Mouse (Mus musculus) heart, embryonic 16.5 days (tissue): ENCODE results near the gene Tnn. TPM values are rescaled to one million over a fixed set of nuclear protein-coding genes. Genes with fewer than 3 reads are reported as not detected.

Experiments
- ATAC-seq: fragments of 200-750 bp; cut with Nextera tagmentation; replicated peaks from 2 replicates; pipeline ENCODE4 v1.8.0; 2017; ENCODE audit warnings: moderate number of reproducible peaks; ENCODE audit not compliant: insufficient read depth, low FRiP score; ENCODE audit errors: extremely low read depth
- H3K27ac ChIP-seq: fragments of 300-500 bp; sonication (generic); 2 replicates; pipeline ENCODE4 v1.5.1; 2014; ENCODE audit warnings: mild to moderate bottlenecking, low read length, control low read depth, moderate library complexity
- H3K27me3 ChIP-seq: fragments of 300-500 bp; sonication (generic); 2 replicates; pipeline ENCODE4 v1.6.1; 2014; ENCODE audit warnings: low read length, mixed read lengths; ENCODE audit not compliant: control insufficient read depth, insufficient read depth
- H3K36me3 ChIP-seq: fragments of 300-500 bp; sonication (generic); 2 replicates; pipeline ENCODE4 v1.6.1; 2014; ENCODE audit not compliant: control insufficient read depth, insufficient read depth
- H3K4me1 ChIP-seq: fragments of 300-500 bp; sonication (generic); 2 replicates; pipeline ENCODE4 v1.6.1; 2014; ENCODE audit warnings: low read length, mixed read lengths; ENCODE audit not compliant: control insufficient read depth, insufficient read depth
- H3K4me2 ChIP-seq: fragments of 300-500 bp; sonication (generic); 2 replicates; pipeline ENCODE4 v1.6.1; 2014; ENCODE audit warnings: low read depth, mild to moderate bottlenecking, control low read depth, low read length
- H3K4me3 ChIP-seq: fragments of 300-500 bp; sonication (generic); 2 replicates; pipeline ENCODE4 v1.5.1; 2014; ENCODE audit warnings: mild to moderate bottlenecking, control low read depth, low read length
- H3K9ac ChIP-seq: fragments of 300-500 bp; sonication (generic); 2 replicates; pipeline ENCODE4 v1.6.1; 2014; ENCODE audit warnings: low read length, control low read depth
- H3K9me3 ChIP-seq: fragments of 300-500 bp; sonication (generic); replicated peaks from 2 replicates; pipeline ENCODE4 v1.6.1; 2016; ENCODE audit warnings: low read length; ENCODE audit not compliant: control insufficient read depth
- WGBS: fragments of 180-500 bp; shearing (Covaris S2); extraction: QIAGEN DNeasy Blood & Tissue Kit; methylation state at CpG from one replicate; pipeline ENCODE4 v1.1.7; 2014; 5-methylcytosine and 5-hydroxymethylcytosine counted together
- polyA plus RNA-seq: library from polyadenylated mRNA; unstranded; fragments of >200 nt; fragmentation: Nextera tagmentation; extraction: Ambion mirVana; gene quantifications from 2 replicates; pipeline ENCODE4 v1.2.1, GENCODE M21; 2015

Tnn gene
- polyA plus RNA-seq, 1 experiment from 2014 or later, result 0.20 TPM

DNA sequence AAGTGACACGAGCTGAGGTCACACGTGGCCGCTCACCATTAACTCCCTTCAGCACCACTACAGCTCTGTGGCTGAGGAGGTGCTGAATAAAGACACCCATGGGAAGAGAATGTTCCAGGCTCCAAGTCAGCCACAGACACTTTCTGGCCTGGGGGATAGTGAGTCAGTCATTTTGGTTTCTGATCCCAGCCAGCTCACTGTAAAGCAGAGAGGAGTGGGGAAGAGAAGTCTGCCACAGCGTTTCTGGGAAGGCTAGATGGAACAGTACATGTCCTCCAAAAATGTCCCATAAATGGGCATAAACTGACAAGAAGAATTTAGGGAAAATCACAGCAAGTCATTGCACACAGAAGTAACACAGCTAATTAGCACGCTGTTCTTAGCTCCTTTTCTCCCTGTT, 52.4 kb downstream of the Tnn start:
- no peak for ATAC-seq
- H3K9ac ChIP-seq, result no peak overlapping the region
- H3K27ac ChIP-seq, result no peak overlapping the region
- no peaks in the 10 kb centered on the region for H3K4me1 ChIP-seq
- no peaks in the 10 kb centered on the region for H3K36me3 ChIP-seq
- WGBS, result 64% methylated on average over 5 of the region's 5 CpGs
- H3K4me2 ChIP-seq, result no peak overlapping the region
- H3K9me3 ChIP-seq, result no peaks in the 10 kb centered on the region
- H3K4me3 ChIP-seq, result no peak overlapping the region
- H3K27me3 ChIP-seq, result no peaks in the 10 kb centered on the region

DNA sequence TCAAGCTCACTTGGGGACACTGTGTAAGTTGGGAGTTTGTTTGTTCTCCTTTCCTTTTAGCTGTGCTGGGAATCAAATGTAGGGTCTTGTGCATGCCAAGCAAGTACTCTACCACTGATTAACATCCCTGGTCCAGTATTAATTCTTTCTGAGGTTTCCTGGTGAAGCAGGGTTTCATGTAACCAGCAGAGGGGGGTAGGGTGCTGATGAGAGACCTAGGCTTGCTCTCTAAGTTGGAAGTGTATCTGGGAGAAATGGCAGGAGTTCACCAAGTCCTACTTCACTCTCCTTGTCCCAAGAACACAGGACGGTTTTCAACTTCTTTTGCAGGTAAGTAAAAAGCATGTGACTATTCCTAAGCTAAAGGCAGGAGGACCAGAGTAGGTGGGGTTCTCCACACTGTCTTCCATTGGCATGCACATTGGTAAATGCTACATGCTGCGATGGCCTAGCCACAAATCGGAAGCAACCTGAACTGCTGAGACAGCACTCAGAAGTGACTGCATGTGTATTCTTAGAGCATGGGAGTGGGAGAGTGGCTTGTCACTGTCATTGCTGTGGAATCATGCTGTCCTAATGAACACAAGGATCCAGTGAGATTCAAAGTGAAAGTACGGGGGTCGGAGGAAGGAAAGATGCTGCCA, 53.6 kb downstream of the Tnn start:
- Histone ChIP-seq H3K27me3 (no peaks in the 10 kb centered on the region), H3K27ac (no peak overlapping the region), H3K9me3 (no peaks in the 10 kb centered on the region), H3K36me3 (no peaks in the 10 kb centered on the region), H3K4me1 (no peaks in the 10 kb centered on the region), H3K4me2 (no peak overlapping the region), H3K9ac (no peak overlapping the region), H3K4me3 (no peak overlapping the region)
- 82% methylated on average over 5 of the region's 5 CpGs for WGBS
- ATAC-seq, result no peak

DNA sequence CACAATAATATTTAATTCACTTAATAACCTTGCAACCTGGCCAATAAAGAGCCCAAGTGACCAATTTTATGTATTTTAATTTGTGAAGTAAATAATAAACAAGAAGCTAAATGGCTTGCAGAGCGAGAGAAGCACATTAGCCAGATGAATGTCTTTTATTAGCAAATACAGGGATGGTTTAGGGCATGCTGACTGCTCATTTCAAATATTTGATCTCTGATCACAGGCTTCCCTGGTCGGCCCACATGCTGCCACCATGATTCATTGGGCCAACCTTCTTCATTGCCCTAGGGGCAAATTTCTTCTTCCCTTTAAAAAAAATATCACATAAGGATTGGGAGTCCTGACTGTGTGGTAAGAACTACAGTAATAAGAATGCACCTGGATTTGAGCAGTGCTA, 66.7 kb downstream of the Tnn start:
- ATAC-seq, result no peak
- H3K9ac ChIP-seq, result no peak overlapping the region
- H3K27ac ChIP-seq, result no peak overlapping the region
- no peak overlapping the region for H3K4me2 ChIP-seq
- no peak overlapping the region for H3K4me3 ChIP-seq
- no peaks in the 10 kb centered on the region for H3K27me3 ChIP-seq
- H3K9me3 ChIP-seq, result no peaks in the 10 kb centered on the region
- WGBS, result 73% methylated on average over 2 of the region's 2 CpGs
- H3K36me3 ChIP-seq, result no peaks in the 10 kb centered on the region
- no peaks in the 10 kb centered on the region for H3K4me1 ChIP-seq

DNA sequence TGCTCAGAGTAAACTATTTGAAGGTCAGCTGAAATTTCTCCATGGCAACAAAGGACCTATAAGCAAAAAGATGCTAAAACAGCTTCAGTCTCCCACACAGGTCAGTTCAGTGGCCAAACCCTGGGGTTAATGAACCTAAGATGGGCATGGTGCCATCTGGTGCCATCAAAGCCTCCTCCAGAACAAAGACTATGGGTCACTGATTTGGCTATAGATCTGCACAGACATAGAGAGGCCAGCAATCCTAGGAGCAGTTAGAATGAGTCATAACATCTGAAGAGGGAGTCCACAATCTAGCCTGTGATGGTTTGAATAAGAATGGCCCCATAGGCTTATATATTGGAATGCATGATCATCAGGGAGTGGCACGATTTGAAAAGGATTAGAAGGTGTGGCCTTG, 69.1 kb downstream of the Tnn start:
- H3K27ac ChIP-seq, result no peak overlapping the region
- no peak for ATAC-seq
- H3K4me1 ChIP-seq, result no peaks in the 10 kb centered on the region
- WGBS, result 81% methylated on average over 1 of the region's 1 CpGs
- no peaks in the 10 kb centered on the region for H3K27me3 ChIP-seq
- no peaks in the 10 kb centered on the region for H3K9me3 ChIP-seq
- no peaks in the 10 kb centered on the region for H3K36me3 ChIP-seq
- H3K4me3 ChIP-seq, result no peak overlapping the region
- no peak overlapping the region for H3K9ac ChIP-seq
- no peak overlapping the region for H3K4me2 ChIP-seq

DNA sequence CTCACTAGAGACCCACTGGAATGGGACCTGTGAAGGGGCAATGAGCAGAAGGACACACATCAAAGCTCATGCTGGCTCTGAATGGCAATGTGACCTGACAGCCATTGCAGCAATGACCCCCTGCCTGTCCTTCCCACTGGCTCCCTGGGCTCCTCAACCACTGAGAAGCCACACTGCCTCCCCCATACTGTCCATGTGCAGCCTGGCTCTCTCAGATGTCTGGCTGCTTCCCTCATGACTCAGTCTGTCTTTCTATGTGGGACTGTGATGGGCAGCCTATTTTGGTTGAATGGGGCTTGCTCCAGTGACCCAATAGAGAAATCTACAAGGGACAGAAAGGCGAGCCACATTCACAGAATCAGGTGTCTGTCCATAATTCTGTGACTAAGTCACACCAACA, 70.7 kb downstream of the Tnn start:
- no peak overlapping the region for H3K9ac ChIP-seq
- H3K9me3 ChIP-seq, result no peaks in the 10 kb centered on the region
- H3K4me3 ChIP-seq, result no peak overlapping the region
- 67% methylated on average over 1 of the region's 1 CpGs for WGBS
- peaks cover 2% of the 10 kb centered on the region; the same call in 1 of the 2 replicates for H3K36me3 ChIP-seq
- no peaks in the 10 kb centered on the region for H3K27me3 ChIP-seq
- H3K4me1 ChIP-seq, result no peaks in the 10 kb centered on the region
- no peak overlapping the region for H3K4me2 ChIP-seq
- ATAC-seq, result no peak
- H3K27ac ChIP-seq, result no peak overlapping the region

DNA sequence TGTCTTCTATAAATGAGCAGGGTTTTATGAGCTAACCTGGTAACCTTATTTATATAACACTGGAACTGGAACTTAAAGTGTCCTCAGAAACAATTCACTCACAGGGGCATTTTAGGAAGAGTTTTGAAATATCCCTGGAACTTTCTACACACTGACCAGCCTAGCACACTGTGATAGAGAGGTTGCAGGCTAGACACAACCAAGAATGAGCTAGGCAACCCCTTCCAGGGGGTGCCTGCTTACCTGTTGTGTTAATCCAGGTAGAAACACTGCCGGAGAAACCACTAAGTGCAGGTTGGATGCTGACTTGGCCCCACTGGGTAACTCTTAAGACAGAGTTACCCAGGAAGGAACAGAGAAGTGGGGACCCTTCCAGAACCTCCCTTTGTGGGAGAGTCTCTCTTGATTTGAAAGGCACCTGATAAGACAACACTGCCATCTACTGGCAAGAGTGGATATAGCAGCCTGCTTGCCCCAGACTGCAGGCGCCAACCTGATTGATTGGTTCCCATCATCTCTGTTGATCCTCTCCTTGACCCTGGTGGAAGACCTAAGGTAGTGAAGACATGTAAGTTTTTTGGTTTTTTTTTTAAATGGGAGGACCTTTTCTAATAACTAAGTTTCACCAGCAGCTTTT, 72.5 kb downstream of the Tnn start:
- 27% methylated on average over 2 of the region's 2 CpGs for whole genome bisulfite sequencing
- no peaks in the 10 kb centered on the region for H3K27me3 ChIP-seq
- H3K9ac ChIP-seq, result no peak overlapping the region
- H3K4me2 ChIP-seq, result no peak overlapping the region
- H3K4me3 ChIP-seq, result no peak overlapping the region
- ATAC-seq, result no peak
- H3K27ac ChIP-seq, result no peak overlapping the region
- no peaks in the 10 kb centered on the region for H3K4me1 ChIP-seq
- H3K36me3 ChIP-seq, result peaks cover 4% of the 10 kb centered on the region; the same call in 1 of the 2 replicates
- H3K9me3 ChIP-seq, result no peaks in the 10 kb centered on the region

DNA sequence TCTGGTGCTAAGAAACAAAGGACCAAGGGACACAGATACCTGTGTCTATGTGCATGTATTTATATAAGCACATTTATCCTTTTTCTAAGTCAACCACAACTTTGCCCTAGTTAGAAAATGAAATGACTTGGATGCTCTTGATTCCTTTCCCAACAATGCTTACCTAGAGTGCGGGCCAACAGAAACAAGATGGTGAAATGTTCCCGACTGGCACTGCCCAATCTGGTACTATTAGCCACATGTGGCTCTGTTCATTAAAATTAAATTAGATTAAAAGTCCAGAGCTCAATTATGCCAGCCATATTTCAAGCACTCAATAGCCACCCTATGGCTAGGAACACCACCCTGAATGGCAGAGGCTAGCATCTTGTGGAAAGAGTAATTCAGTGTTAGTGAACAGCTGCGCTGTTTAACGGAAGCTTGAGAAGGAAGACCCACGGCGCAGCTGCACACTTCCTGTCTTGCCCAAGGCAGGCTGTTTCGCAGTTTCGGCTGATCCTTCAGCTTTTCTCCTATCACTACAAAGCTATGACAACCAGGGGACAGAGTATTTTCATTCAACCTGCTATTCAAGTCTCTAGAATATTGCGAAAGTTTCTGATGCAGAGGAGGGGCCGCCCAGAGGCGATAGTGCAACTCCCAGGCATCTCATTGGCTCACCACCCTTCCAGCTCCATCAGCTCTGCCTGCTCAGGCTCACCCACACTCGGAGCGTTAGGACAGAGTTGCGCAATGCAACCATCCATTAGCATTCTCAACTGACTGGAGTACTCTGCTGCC, 74.3 kb downstream of the Tnn start:
- no peak overlapping the region for H3K9ac ChIP-seq
- WGBS, result 61% methylated on average over 14 of the region's 14 CpGs
- H3K9me3 ChIP-seq, result no peaks in the 10 kb centered on the region
- no peak overlapping the region for H3K4me2 ChIP-seq
- H3K27me3 ChIP-seq, result no peaks in the 10 kb centered on the region
- H3K27ac ChIP-seq, result no peak overlapping the region
- no peak overlapping the region for H3K4me3 ChIP-seq
- peak; percentile 37; the same call in 1 of the 2 replicates for ATAC-seq
- H3K36me3 ChIP-seq, result peaks cover 7% of the 10 kb centered on the region; the same call in 1 of the 2 replicates
- no peaks in the 10 kb centered on the region for H3K4me1 ChIP-seq

DNA sequence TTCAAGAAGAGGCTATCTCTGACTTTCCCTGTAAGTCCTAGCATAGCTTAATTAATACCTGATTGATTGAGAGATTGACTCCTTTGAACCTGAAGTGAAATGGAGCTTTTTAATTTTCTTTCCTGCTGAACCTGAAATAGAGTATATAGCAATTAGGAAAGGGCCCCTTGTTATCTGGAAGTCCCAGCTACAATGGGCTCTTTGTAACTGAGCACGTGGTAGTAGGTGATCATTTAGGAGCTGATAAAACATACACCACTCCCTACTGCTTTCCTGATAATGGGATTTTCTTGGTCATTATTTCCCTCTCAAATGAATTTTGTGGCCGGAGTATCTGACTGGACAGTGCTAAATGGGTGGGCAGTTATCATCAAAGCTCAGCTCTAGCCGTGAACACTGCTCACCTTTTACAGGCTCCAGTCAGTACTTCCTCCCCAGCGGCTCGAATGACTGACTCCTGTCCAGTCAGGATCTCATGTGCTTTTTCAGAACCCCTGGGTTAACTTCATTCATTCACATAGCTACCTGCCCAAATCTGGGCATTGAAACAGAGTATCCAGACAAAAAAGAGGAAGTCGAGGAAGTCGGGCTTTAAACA, 88.7 kb downstream of the Tnn start:
- H3K27me3 ChIP-seq, result no peaks in the 10 kb centered on the region
- peaks cover 7% of the 10 kb centered on the region; the same call in 1 of the 2 replicates for H3K4me1 ChIP-seq
- no peak overlapping the region for H3K4me2 ChIP-seq
- no peaks in the 10 kb centered on the region; the same call in 1 of the 2 replicates for H3K36me3 ChIP-seq
- WGBS, result 70% methylated on average over 7 of the region's 7 CpGs
- H3K9me3 ChIP-seq, result peaks cover 11% of the 10 kb centered on the region; the same call in 1 of the 2 replicates
- no peak for ATAC-seq
- no peak overlapping the region for H3K4me3 ChIP-seq
- no peak overlapping the region for H3K27ac ChIP-seq
- no peak overlapping the region for H3K9ac ChIP-seq
